ENCODE assay signal across 16 mouse cellular contexts in genomic region chr6:80577227-80577626, GRCm38 (mm10).
DNase-seq lines count a peak whose midpoint lies in the region; ATAC-seq lines count a peak whose summit lies in the region.
"Had no signal": no experiment of that assay in that cellular context is flagged by ENCODE, and none has a peak within 500 bp of the region (broad histone marks: within the 10 kb centered on the region; RNA-seq: fewer than 3 reads in every experiment).

No protein-coding gene starts in this region.

- peak; percentile 90 for ATAC-seq in granulocyte monocyte progenitor cell, adult 5-6 weeks (replicated peaks; ENCODE audit: poor library complexity, severe bottlenecking)
- no peak for ATAC-seq in megakaryocyte-erythroid progenitor cell, adult 5-6 weeks (replicated peaks; ENCODE audit: low FRiP score, low TSS enrichment, poor library complexity, severe bottlenecking)
- ATAC-seq: forebrain, embryonic 14.5 days; forebrain, embryonic 16.5 days had no signal

- peak; percentile 1 for DNase-seq in A20 (ENCODE audit: low read depth, low spot score)
- no peak for DNase-seq in kidney, postnatal 14 days
- DNase-seq in cerebellum, postnatal 14 days = no peak
- DNase-seq: adrenal gland, adult 2 months; adrenal gland, postnatal 10 days; adrenal gland, postnatal 25 days; cerebellum, adult 11 months; cerebellum, adult 18-20 months; cerebellum, adult 8-10 months; cerebellum, adult 9-11 months; cerebellum, postnatal 25 days; embryo, embryonic 11 days had no signal
